Mouse (Mus musculus) intestine, embryonic 14.5 days (tissue): ENCODE data around the gene Gm3286. TPM values are rescaled to one million over a fixed set of nuclear protein-coding genes. Genes with fewer than 3 reads are reported as not detected.
"Not testable (repeated sequence)": the region's sequence is repeated elsewhere in the genome, so short reads cannot be mapped to it uniquely, and the experiment has no call there.

Experiments
- ATAC-seq: fragments of 200-750 bp; cut with Nextera tagmentation; replicated peaks from 2 replicates; pipeline ENCODE4 v1.8.0; 2017; ENCODE audit warnings: low read depth, moderate number of reproducible peaks, moderate TSS enrichment, moderate library complexity; ENCODE audit not compliant: low FRiP score, low TSS enrichment
- DNase-seq: peaks from one replicate; pipeline ENCODE4 v3.0.0-alpha.2; 2018; ENCODE audit warnings: low spot score
- H3K27ac ChIP-seq: fragments of 300-500 bp; sonication (generic); 2 replicates; pipeline ENCODE4 v1.5.1; 2014; ENCODE audit warnings: low read depth, mild to moderate bottlenecking, control low read depth
- H3K27me3 ChIP-seq: fragments of 300-500 bp; sonication (generic); replicated peaks from 2 replicates; pipeline ENCODE4 v1.6.1; 2014; ENCODE audit warnings: low read length, control low read depth; ENCODE audit not compliant: control insufficient read depth, insufficient read depth
- H3K36me3 ChIP-seq: fragments of 300-500 bp; sonication (generic); 2 replicates; pipeline ENCODE4 v1.6.1; 2014; ENCODE audit warnings: low read length, control low read depth; ENCODE audit not compliant: control insufficient read depth, insufficient read depth
- H3K4me1 ChIP-seq: fragments of 300-500 bp; sonication (generic); replicated peaks from 2 replicates; pipeline ENCODE4 v1.6.1; 2014; ENCODE audit warnings: low read length, control low read depth, mixed read lengths; ENCODE audit not compliant: control insufficient read depth, insufficient read depth
- H3K4me2 ChIP-seq: fragments of 300-500 bp; sonication (generic); 2 replicates; pipeline ENCODE4 v1.6.1; 2014; ENCODE audit warnings: low read length
- H3K4me3 ChIP-seq: fragments of 300-500 bp; sonication (generic); 2 replicates; pipeline ENCODE4 v1.5.1; 2014; ENCODE audit warnings: low read depth, low read length, control low read depth, mixed read lengths
- H3K9ac ChIP-seq: fragments of 300-500 bp; sonication (generic); 2 replicates; pipeline ENCODE4 v1.6.1; 2014; ENCODE audit warnings: mild to moderate bottlenecking, low read length
- H3K9me3 ChIP-seq: fragments of 300-500 bp; sonication (generic); 2 replicates; pipeline ENCODE4 v1.6.1; 2016; ENCODE audit warnings: low read length, control low read depth; ENCODE audit not compliant: control insufficient read depth
- polyA plus RNA-seq: library from polyadenylated mRNA; unstranded; fragments of >200 nt; fragmentation: Nextera tagmentation; extraction: Ambion mirVana; gene quantifications from 2 replicates; pipeline ENCODE4 v1.2.1, GENCODE M21; 2014

The Gm3286 gene
- not detected in 2 replicates for polyA plus RNA-seq

DNA sequence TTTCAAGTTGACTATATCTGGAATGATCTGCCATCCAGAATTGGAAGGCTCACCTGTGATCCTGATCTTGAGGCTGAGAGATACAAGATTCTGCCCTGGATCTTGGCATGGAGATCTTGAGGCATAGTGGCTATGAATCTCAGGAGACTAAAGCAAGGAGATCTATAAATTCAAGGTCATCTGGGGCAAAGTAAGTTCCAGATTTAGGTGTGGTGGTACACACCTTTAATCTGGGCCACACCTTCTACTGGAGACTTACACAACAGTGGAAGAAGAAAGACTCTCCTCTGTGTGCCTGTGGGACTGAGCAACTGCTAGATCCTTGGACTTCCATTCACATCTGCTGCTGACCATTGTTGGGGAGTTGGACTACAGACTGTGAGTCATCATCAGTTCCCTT is at the start of gene Gm3286:
TSS of gene Gm3286 (plus strand) at position 301 of the 400 bp plus-strand sequence.
- not testable (repeated sequence) for H3K4me1 ChIP-seq, H3K9me3 ChIP-seq, H3K4me2 ChIP-seq, H3K4me3 ChIP-seq, H3K27ac ChIP-seq, H3K36me3 ChIP-seq, ATAC-seq, DNase-seq, H3K27me3 ChIP-seq, H3K9ac ChIP-seq

Other genes starting within 250 kb of the Gm3286 start
- gene Gm10424, start 238.0 kb upstream of the Gm3286 start, polyA plus RNA-seq: not detected in 2 replicates
- not detected in 2 replicates for gene Gm3259, start 204.8 kb upstream of the Gm3286 start, polyA plus RNA-seq
- not detected in 2 replicates for gene D5Ertd577e, start 54.0 kb upstream of the Gm3286 start, polyA plus RNA-seq
- not detected in 2 replicates for gene Gm7971, start 84.1 kb downstream of the Gm3286 start, polyA plus RNA-seq
- not detected in 2 replicates for gene Gm7978, start 225.4 kb downstream of the Gm3286 start, polyA plus RNA-seq
- gene Gm7982, start 231.3 kb downstream of the Gm3286 start, polyA plus RNA-seq: not detected in 2 replicates